Mouse (Mus musculus): ENCODE data around the gene Rfx1.

GRCm38 (mm10) chr8:84066291-84066930 is at the start of gene Rfx1:
- TF ChIP-seq CTCF (IDR thresholded peaks at IDR 0.05; ENCODE audit: borderline replicate concordance, insufficient read depth, low read depth, low read length) = no peak
- peak; percentile 69 for TF ChIP-seq POLR2A (IDR thresholded peaks at IDR 0.05; ENCODE audit: borderline replicate concordance, insufficient read depth, low read length)
